Mouse (Mus musculus): ENCODE data around the gene Fryl. TPM values are rescaled to one million over a fixed set of nuclear protein-coding genes. Genes with fewer than 3 reads are reported as not detected.

The Fryl gene
- polyA plus RNA-seq, 1 experiment from 2014 or later = 20.3 TPM

DNA sequence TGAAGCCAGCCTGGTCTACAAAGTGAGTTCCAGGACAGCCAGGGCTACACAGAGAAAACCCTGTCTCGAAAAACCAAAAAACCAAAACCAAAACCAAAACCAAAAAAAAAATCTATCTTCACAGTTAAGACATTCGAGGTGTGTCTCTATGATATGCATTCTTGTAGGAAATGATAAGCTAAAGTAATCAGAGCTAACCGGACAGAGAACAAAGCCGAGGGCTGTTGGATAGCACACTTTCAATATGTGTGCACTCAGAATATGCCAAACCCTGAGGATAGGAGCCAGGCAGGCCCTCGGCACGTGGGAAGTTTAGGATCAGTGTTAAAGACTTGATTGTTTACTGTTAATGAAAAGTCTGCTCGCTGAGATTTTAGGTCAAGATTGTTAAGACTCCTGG lies 58.6 kb downstream of the Fryl start:
- peaks cover 3% of the 10 kb centered on the region; the same call in 1 of the 2 replicates for H3K36me3 ChIP-seq (ENCODE audit: control insufficient read depth, insufficient read depth, low read length)

DNA sequence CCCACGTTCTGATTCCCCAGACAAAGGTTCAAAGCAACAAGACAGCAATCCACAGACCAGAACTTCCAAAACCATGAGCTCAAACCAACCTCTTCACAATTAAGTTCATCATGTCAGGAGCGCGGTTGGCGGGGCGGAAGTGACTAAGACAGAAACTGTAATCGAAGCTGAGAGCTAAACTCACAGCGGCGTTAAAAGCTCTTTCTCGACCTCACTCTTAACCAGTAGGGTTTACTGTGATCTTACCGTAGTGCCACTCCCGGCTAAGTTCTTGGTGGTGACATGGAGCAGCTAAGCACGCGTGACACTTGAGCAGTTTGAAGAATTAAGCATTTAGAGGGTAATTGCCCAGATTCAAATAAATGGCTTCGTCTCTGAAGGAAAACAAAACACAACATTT lies 61.7 kb downstream of the Fryl start:
- Histone ChIP-seq H3K4me3 (ENCODE audit: low read length) (no peak overlapping the region), H3K27me3 (ENCODE audit: control insufficient read depth, insufficient read depth, low read depth, low read length) (no peaks in the 10 kb centered on the region), H3K36me3 (ENCODE audit: control insufficient read depth, insufficient read depth, low read length) (peaks cover 3% of the 10 kb centered on the region; the same call in 1 of the 2 replicates), H3K4me2 (ENCODE audit: low read depth, low read length) (no peak overlapping the region), H3K4me1 (replicated peaks; ENCODE audit: control insufficient read depth, insufficient read depth, low read length) (peaks cover 4% of the 10 kb centered on the region; the same call in 1 of the 2 replicates), H3K27ac (ENCODE audit: low read length) (no peak overlapping the region), H3K9me3 (ENCODE audit: control insufficient read depth, low read length) (0 out of 2 replicates have a peak, but pooled peaks cover 3% of the 10 kb centered on the region), H3K9ac (ENCODE audit: low read length) (no peak overlapping the region)
- WGBS = 81% methylated on average over 14 of the region's 14 CpGs
- no peak for ATAC-seq (ENCODE audit: low read depth)

More for the DNA sequence above, 58.6 kb downstream of the Fryl start:
- 76% methylated on average over 7 of the region's 7 CpGs for WGBS
- ATAC-seq (ENCODE audit: low read depth) = no peak
- Histone ChIP-seq H3K4me3 (ENCODE audit: low read length) (no peak overlapping the region), H3K27me3 (ENCODE audit: control insufficient read depth, insufficient read depth, low read depth, low read length) (no peaks in the 10 kb centered on the region), H3K4me1 (replicated peaks; ENCODE audit: control insufficient read depth, insufficient read depth, low read length) (peaks cover 4% of the 10 kb centered on the region; the same call in 1 of the 2 replicates), H3K9ac (ENCODE audit: low read length) (no peak overlapping the region), H3K4me2 (ENCODE audit: low read depth, low read length) (no peak overlapping the region), H3K27ac (ENCODE audit: low read length) (no peak overlapping the region), H3K9me3 (ENCODE audit: control insufficient read depth, low read length) (0 out of 2 replicates have a peak, but pooled peaks cover 3% of the 10 kb centered on the region)

DNA sequence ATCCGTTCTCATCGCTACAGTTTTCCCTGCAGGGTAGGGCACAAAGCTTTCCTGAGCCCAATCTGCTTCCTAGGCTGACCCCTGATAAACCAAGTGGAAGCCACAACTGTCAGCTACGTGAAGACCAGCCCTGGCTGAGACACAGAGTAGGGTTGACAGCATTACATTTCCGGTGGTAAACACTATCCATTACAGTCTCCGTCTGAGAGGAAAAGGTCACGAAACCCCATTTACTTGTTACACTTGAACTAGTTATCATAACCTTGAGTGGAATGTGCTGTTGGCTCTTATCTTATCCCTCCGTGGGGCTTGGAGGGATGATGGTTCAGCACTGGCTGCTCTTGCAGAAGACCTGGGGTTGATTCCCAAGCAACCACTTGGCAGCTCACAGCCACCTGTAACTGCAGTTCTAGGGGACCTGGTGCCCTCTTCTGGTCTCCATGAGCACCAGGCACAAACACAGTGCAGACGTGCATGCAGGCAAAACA lies 62.3 kb downstream of the Fryl start:
- 32% methylated on average over 8 of the region's 8 CpGs for WGBS
- no peak overlapping the region; the same call in 1 of the 2 replicates for H3K4me2 ChIP-seq (ENCODE audit: low read depth, low read length)
- peak overlapping the region; percentile 15; the same call in 1 of the 2 replicates for H3K27ac ChIP-seq (ENCODE audit: low read length)

DNA sequence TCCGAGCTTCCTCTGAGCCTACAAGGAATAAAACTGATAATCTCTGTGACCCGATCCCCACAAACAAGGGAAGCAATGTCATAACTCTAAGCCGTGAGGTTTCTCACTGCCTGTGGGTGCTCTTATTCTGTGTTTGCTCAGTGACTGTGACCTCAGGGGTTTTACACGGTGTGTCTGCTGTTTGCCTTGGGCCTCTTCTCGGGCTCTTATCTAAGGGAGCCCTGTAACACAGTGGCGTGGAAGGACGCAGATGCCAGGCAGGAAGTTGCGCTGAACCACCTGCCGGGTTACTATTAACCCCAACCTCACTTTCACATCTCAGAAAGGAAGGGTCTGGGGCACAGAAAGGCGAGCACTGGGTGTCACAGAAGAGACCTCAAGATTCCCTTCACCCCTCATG lies 62.8 kb downstream of the Fryl start:
- ATAC-seq (ENCODE audit: low read depth) = peak; percentile 66
- Histone ChIP-seq H3K4me1 (replicated peaks; ENCODE audit: control insufficient read depth, insufficient read depth, low read length) (peaks cover 7% of the 10 kb centered on the region; the same call in 1 of the 2 replicates), H3K36me3 (ENCODE audit: control insufficient read depth, insufficient read depth, low read length) (peaks cover 3% of the 10 kb centered on the region; the same call in 1 of the 2 replicates), H3K27ac (ENCODE audit: low read length) (peak overlapping the region; percentile 15; the same call in 1 of the 2 replicates), H3K27me3 (ENCODE audit: control insufficient read depth, insufficient read depth, low read depth, low read length) (no peaks in the 10 kb centered on the region), H3K4me2 (ENCODE audit: low read depth, low read length) (peak overlapping the region; percentile 13; the same call in 1 of the 2 replicates), H3K4me3 (ENCODE audit: low read length) (0 out of 2 replicates have a peak overlapping the region, but pooled peaks have one; percentile 0), H3K9me3 (ENCODE audit: control insufficient read depth, low read length) (0 out of 2 replicates have a peak, but pooled peaks cover 2% of the 10 kb centered on the region), H3K9ac (ENCODE audit: low read length) (no peak overlapping the region)
- WGBS = 31% methylated on average over 10 of the region's 10 CpGs

More for the DNA sequence above, 62.3 kb downstream of the Fryl start:
- Histone ChIP-seq H3K36me3 (ENCODE audit: control insufficient read depth, insufficient read depth, low read length) (peaks cover 3% of the 10 kb centered on the region; the same call in 1 of the 2 replicates), H3K9ac (ENCODE audit: low read length) (no peak overlapping the region), H3K9me3 (ENCODE audit: control insufficient read depth, low read length) (0 out of 2 replicates have a peak, but pooled peaks cover 3% of the 10 kb centered on the region), H3K4me3 (ENCODE audit: low read length) (0 out of 2 replicates have a peak overlapping the region, but pooled peaks have one; percentile 0), H3K4me1 (replicated peaks; ENCODE audit: control insufficient read depth, insufficient read depth, low read length) (peaks cover 4% of the 10 kb centered on the region; the same call in 1 of the 2 replicates), H3K27me3 (ENCODE audit: control insufficient read depth, insufficient read depth, low read depth, low read length) (no peaks in the 10 kb centered on the region)
- ATAC-seq (ENCODE audit: low read depth) = peak; percentile 32

DNA sequence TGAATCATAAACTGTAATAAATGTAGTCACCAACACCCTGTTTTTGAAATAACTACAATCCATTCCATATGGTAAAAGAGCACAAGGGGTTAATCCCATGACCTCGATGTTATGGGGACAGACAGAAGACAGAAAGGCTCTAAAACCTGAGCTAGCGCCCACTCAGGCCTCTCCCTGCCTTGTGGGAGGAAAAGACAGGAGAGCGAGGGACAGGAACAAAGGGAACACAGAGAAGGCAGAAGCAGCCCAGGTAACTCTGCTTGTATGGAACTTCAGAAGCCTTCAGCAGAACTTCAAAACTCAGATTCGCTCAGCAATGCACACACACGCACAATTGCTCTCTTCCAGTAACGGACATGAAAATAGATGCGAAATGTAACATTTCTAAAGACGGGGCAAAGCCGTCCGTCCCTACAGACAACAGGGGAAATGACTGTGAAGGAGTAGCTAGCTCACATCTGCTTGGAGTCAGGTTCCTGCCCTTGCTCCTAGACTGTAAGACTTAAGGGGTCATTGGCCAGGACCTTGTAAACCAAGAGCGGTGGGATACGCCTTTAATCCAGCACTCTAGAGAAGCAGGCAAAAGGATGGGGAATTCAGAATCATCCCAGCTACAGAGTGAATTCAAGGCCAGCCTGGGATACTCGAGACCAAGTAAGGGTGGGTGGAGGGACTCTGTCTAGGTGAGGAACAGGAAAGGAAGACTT lies 63.4 kb downstream of the Fryl start:
- H3K36me3 ChIP-seq (ENCODE audit: control insufficient read depth, insufficient read depth, low read length) = peaks cover 3% of the 10 kb centered on the region; the same call in 1 of the 2 replicates
- H3K27ac ChIP-seq (ENCODE audit: low read length) = no peak overlapping the region
- H3K4me2 ChIP-seq (ENCODE audit: low read depth, low read length) = peak overlapping the region; percentile 13; the same call in 1 of the 2 replicates
- H3K27me3 ChIP-seq (ENCODE audit: control insufficient read depth, insufficient read depth, low read depth, low read length) = no peaks in the 10 kb centered on the region
- WGBS = 74% methylated on average over 13 of the region's 13 CpGs
- H3K4me1 ChIP-seq (replicated peaks; ENCODE audit: control insufficient read depth, insufficient read depth, low read length) = peaks cover 12% of the 10 kb centered on the region; the same call in 1 of the 2 replicates
- ATAC-seq (ENCODE audit: low read depth) = no peak
- no peaks in the 10 kb centered on the region for H3K9me3 ChIP-seq (ENCODE audit: control insufficient read depth, low read length)
- no peak overlapping the region for H3K4me3 ChIP-seq (ENCODE audit: low read length)
- no peak overlapping the region for H3K9ac ChIP-seq (ENCODE audit: low read length)

DNA sequence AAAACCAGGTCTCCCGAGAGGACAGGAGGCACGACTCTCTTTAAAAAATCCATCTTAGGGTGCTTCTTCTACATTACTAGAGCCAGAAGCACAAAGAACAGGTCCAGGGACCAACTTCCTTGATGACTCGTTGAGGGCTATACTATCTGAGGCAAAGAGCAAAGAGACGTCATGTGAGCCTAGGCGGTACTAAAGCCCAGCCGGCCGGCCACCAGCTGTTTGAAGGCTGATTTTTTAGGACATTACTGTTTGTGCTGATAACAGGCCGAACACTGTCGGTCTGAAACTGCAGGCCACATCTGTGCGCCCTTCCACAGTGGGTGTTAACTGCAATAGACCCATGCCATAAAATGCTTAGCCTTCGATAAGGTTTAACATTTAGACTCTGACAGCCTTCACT lies 64.7 kb downstream of the Fryl start:
- peaks cover 3% of the 10 kb centered on the region; the same call in 1 of the 2 replicates for H3K36me3 ChIP-seq (ENCODE audit: control insufficient read depth, insufficient read depth, low read length)
- no peak overlapping the region for H3K9ac ChIP-seq (ENCODE audit: low read length)
- no peaks in the 10 kb centered on the region for H3K9me3 ChIP-seq (ENCODE audit: control insufficient read depth, low read length)
- ATAC-seq (ENCODE audit: low read depth) = no peak
- no peak overlapping the region for H3K4me3 ChIP-seq (ENCODE audit: low read length)
- H3K27ac ChIP-seq (ENCODE audit: low read length) = no peak overlapping the region
- no peaks in the 10 kb centered on the region for H3K27me3 ChIP-seq (ENCODE audit: control insufficient read depth, insufficient read depth, low read depth, low read length)
- peaks cover 14% of the 10 kb centered on the region; the same call in 1 of the 2 replicates for H3K4me1 ChIP-seq (replicated peaks; ENCODE audit: control insufficient read depth, insufficient read depth, low read length)
- no peak overlapping the region for H3K4me2 ChIP-seq (ENCODE audit: low read depth, low read length)
- WGBS = 47% methylated on average over 11 of the region's 11 CpGs

DNA sequence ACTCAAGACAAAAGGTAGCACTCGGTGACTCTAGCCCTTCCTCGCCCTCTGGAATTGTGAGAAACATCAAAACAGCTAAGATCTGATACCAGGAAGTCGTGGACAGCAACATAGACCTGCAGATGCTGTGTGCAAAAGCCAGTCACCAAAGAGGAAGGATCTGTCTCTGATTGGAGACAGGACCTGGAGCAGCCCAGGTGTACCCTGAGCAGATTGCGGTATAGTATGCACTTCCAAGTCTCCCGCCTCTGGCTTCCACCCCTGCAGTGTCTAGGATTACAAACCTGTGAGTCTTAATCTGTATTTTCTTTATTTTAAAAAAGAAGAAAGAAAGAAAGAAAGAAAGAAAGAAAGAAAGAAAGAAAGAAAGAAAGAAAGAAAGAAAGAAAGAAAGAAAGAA lies 66.3 kb downstream of the Fryl start:
- Histone ChIP-seq H3K36me3 (ENCODE audit: control insufficient read depth, insufficient read depth, low read length) (peaks cover 3% of the 10 kb centered on the region; the same call in 1 of the 2 replicates), H3K9me3 (ENCODE audit: control insufficient read depth, low read length) (no peaks in the 10 kb centered on the region), H3K9ac (ENCODE audit: low read length) (no peak overlapping the region), H3K27me3 (ENCODE audit: control insufficient read depth, insufficient read depth, low read depth, low read length) (no peaks in the 10 kb centered on the region), H3K4me3 (ENCODE audit: low read length) (no peak overlapping the region), H3K4me1 (replicated peaks; ENCODE audit: control insufficient read depth, insufficient read depth, low read length) (peaks cover 14% of the 10 kb centered on the region; the same call in 1 of the 2 replicates), H3K4me2 (ENCODE audit: low read depth, low read length) (no peak overlapping the region), H3K27ac (ENCODE audit: low read length) (no peak overlapping the region)
- no peak for ATAC-seq (ENCODE audit: low read depth)
- 83% methylated on average over 5 of the region's 5 CpGs for WGBS

DNA sequence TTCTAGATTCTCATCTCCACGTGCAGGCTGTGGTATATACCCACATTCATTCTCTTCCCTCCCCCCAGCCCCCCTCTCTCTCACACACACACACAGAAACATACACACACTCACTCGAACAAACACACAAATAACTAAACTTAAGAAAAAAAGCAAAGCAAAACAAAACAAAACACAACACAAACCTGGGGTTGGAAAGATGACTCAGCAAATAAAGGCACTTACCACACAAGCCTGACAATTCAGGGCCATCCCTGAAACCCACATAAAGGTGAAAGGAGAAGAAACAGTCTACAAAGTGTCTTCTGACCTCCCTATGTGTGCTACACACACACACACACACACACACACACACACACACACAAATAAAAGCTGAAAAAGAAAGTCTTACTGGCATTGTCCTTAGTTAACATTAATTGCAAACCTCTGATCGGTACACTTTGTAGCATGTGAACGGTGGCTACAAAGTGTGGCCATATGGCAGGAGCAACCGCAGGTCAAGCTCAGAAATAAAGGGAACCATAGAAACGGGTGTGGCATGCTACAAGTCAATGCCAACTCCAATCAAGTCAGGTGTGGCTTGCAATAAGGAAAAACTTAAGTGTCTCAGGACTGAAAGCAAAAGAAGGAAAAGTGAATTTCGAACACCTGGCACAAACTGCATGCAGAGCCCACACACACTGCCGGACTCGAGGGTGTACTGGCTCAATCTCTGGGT lies 66.8 kb downstream of the Fryl start:
- Histone ChIP-seq H3K4me1 (replicated peaks; ENCODE audit: control insufficient read depth, insufficient read depth, low read length) (peaks cover 14% of the 10 kb centered on the region; the same call in 1 of the 2 replicates), H3K4me2 (ENCODE audit: low read depth, low read length) (no peak overlapping the region), H3K27me3 (ENCODE audit: control insufficient read depth, insufficient read depth, low read depth, low read length) (no peaks in the 10 kb centered on the region), H3K9ac (ENCODE audit: low read length) (no peak overlapping the region), H3K36me3 (ENCODE audit: control insufficient read depth, insufficient read depth, low read length) (no peaks in the 10 kb centered on the region; the same call in 1 of the 2 replicates), H3K9me3 (ENCODE audit: control insufficient read depth, low read length) (no peaks in the 10 kb centered on the region), H3K27ac (ENCODE audit: low read length) (no peak overlapping the region), H3K4me3 (ENCODE audit: low read length) (no peak overlapping the region)
- ATAC-seq (ENCODE audit: low read depth) = no peak
- WGBS = 81% methylated on average over 9 of the region's 9 CpGs
